Mouse (Mus musculus) limb, embryonic 12.5 days (tissue): ENCODE measurements at regions not wholly inside any gene's neighbourhood (a gene's known extent, or its start where the extent isn't known, plus 50 kb on each side); places are given as distances from the start of the nearest gene placed in this dataset.
A peak's percentile ranks its signal among the peaks of the same experiment; 100 is the strongest.

Source experiments
- ATAC-seq: fragments of 200-750 bp; cut with Nextera tagmentation; 2 replicates; pipeline ENCODE4 v1.8.0; 2017; ENCODE audit warnings: low read depth, moderate TSS enrichment; ENCODE audit not compliant: insufficient number of reproducible peaks, insufficient read depth, low FRiP score, low TSS enrichment
- H3K27ac ChIP-seq: fragments of 300-500 bp; sonication (generic); 2 replicates; pipeline ENCODE4 v1.5.1; 2016; ENCODE audit warnings: mild to moderate bottlenecking, moderate library complexity
- H3K27me3 ChIP-seq: fragments of 300-500 bp; sonication (generic); 2 replicates; pipeline ENCODE4 v1.6.1; 2016; ENCODE audit warnings: mild to moderate bottlenecking, moderate library complexity
- H3K36me3 ChIP-seq: fragments of 300-500 bp; sonication (generic); 2 replicates; pipeline ENCODE4 v1.6.1; 2016; ENCODE audit warnings: mild to moderate bottlenecking, moderate library complexity
- H3K4me1 ChIP-seq: fragments of 300-500 bp; sonication (generic); replicated peaks from 2 replicates; pipeline ENCODE4 v1.6.1; 2016
- H3K4me2 ChIP-seq: fragments of 300-500 bp; sonication (generic); 2 replicates; pipeline ENCODE4 v1.6.1; 2016; ENCODE audit warnings: mild to moderate bottlenecking, moderate library complexity
- H3K4me3 ChIP-seq: fragments of 300-500 bp; sonication (generic); replicated peaks from 2 replicates; pipeline ENCODE4 v1.5.1; 2016; ENCODE audit warnings: mild to moderate bottlenecking
- H3K9ac ChIP-seq: fragments of 300-500 bp; sonication (generic); replicated peaks from 2 replicates; pipeline ENCODE4 v1.6.1; 2016; ENCODE audit warnings: mild to moderate bottlenecking, moderate library complexity
- H3K9me3 ChIP-seq: fragments of 300-500 bp; sonication (generic); 2 replicates; pipeline ENCODE4 v1.6.1; 2016; ENCODE audit warnings: mild to moderate bottlenecking, moderate library complexity
- WGBS: fragments of 180-500 bp; shearing (Covaris S2); methylation state at CpG from one replicate; pipeline ENCODE4 v1.1.7; 2016; 5-methylcytosine and 5-hydroxymethylcytosine counted together

GRCm38 (mm10) chr1:120963477-120964178 lies 361.4 kb downstream of the En1 start:
- ATAC-seq, result peak; percentile 73; the same call in 1 of the 2 replicates
- no peaks in the 10 kb centered on the region for H3K36me3 ChIP-seq
- H3K9me3 ChIP-seq, result no peaks in the 10 kb centered on the region
- H3K9ac ChIP-seq, result no peak overlapping the region
- H3K4me2 ChIP-seq, result peak overlapping the region; percentile 57
- H3K27ac ChIP-seq, result no peak overlapping the region
- H3K27me3 ChIP-seq, result peaks cover 39% of the 10 kb centered on the region
- peaks cover 14% of the 10 kb centered on the region for H3K4me1 ChIP-seq
- peak overlapping the region; percentile 28 for H3K4me3 ChIP-seq
- 30% methylated on average over 14 of the region's 14 CpGs for WGBS

- Histone ChIP-seq H3K36me3 (no peaks in the 10 kb centered on the region), H3K27ac (no peak overlapping the region), H3K4me1 (peaks cover 14% of the 10 kb centered on the region), H3K27me3 (peaks cover 44% of the 10 kb centered on the region), H3K4me3 (peak overlapping the region; percentile 28), H3K9me3 (no peaks in the 10 kb centered on the region), H3K9ac (no peak overlapping the region), H3K4me2 (peak overlapping the region; percentile 57)
- no peak for ATAC-seq
- WGBS, result 45% methylated on average over 17 of the region's 17 CpGs
Measured at GRCm38 (mm10) chr1:120964179-120964517, 361.9 kb downstream of the En1 start.

GRCm38 (mm10) chr1:120966132-120966531 lies 363.9 kb downstream of the En1 start:
- no peak overlapping the region for H3K4me2 ChIP-seq
- 59% methylated on average over 3 of the region's 3 CpGs for WGBS
- H3K4me3 ChIP-seq, result no peak overlapping the region
- no peak for ATAC-seq
- no peak overlapping the region for H3K27ac ChIP-seq
- H3K36me3 ChIP-seq, result no peaks in the 10 kb centered on the region
- peaks cover 14% of the 10 kb centered on the region for H3K4me1 ChIP-seq
- H3K9ac ChIP-seq, result no peak overlapping the region
- H3K27me3 ChIP-seq, result peaks cover 33% of the 10 kb centered on the region
- H3K9me3 ChIP-seq, result no peaks in the 10 kb centered on the region

- Histone ChIP-seq H3K27ac (no peak overlapping the region), H3K9ac (no peak overlapping the region), H3K4me1 (no peaks in the 10 kb centered on the region; the same call in 1 of the 2 replicates), H3K27me3 (no peaks in the 10 kb centered on the region; the same call in 1 of the 2 replicates), H3K9me3 (no peaks in the 10 kb centered on the region), H3K4me2 (no peak overlapping the region), H3K4me3 (no peak overlapping the region), H3K36me3 (no peaks in the 10 kb centered on the region)
- WGBS, result 81% methylated on average over 1 of the region's 1 CpGs
- ATAC-seq, result no peak
Measured at GRCm38 (mm10) chr1:120974661-120975060, 357.7 kb downstream of the Insig2 start.

GRCm38 (mm10) chr1:121004535-121004934 lies 327.9 kb downstream of the Insig2 start:
- no peak overlapping the region for H3K9ac ChIP-seq
- H3K4me1 ChIP-seq, result peaks cover 25% of the 10 kb centered on the region
- ATAC-seq, result no peak
- H3K4me2 ChIP-seq, result no peak overlapping the region
- no peak overlapping the region for H3K4me3 ChIP-seq
- 90% methylated on average over 7 of the region's 7 CpGs for WGBS
- no peak overlapping the region for H3K27ac ChIP-seq
- peaks cover 7% of the 10 kb centered on the region; the same call in 1 of the 2 replicates for H3K9me3 ChIP-seq
- H3K27me3 ChIP-seq, result peaks cover 3% of the 10 kb centered on the region; the same call in 1 of the 2 replicates
- H3K36me3 ChIP-seq, result no peaks in the 10 kb centered on the region

GRCm38 (mm10) chr1:121005198-121005597 lies 327.2 kb downstream of the Insig2 start:
- no peak overlapping the region for H3K4me3 ChIP-seq
- no peaks in the 10 kb centered on the region for H3K36me3 ChIP-seq
- no peak overlapping the region for H3K27ac ChIP-seq
- WGBS, result 10% methylated on average over 3 of the region's 3 CpGs
- no peak overlapping the region for H3K9ac ChIP-seq
- H3K4me2 ChIP-seq, result no peak overlapping the region
- peaks cover 25% of the 10 kb centered on the region for H3K4me1 ChIP-seq
- H3K9me3 ChIP-seq, result peaks cover 7% of the 10 kb centered on the region; the same call in 1 of the 2 replicates
- peak; percentile 61; the same call in 1 of the 2 replicates for ATAC-seq
- peaks cover 3% of the 10 kb centered on the region; the same call in 1 of the 2 replicates for H3K27me3 ChIP-seq

- no peaks in the 10 kb centered on the region for H3K36me3 ChIP-seq
- no peak overlapping the region for H3K4me2 ChIP-seq
- H3K9me3 ChIP-seq, result peaks cover 7% of the 10 kb centered on the region; the same call in 1 of the 2 replicates
- no peak overlapping the region for H3K4me3 ChIP-seq
- no peak overlapping the region for H3K9ac ChIP-seq
- no peak overlapping the region for H3K27ac ChIP-seq
- H3K27me3 ChIP-seq, result no peaks in the 10 kb centered on the region
- 0 out of 2 replicates have a peak, but pooled peaks cover 2% of the 10 kb centered on the region for H3K4me1 ChIP-seq
- no peak for ATAC-seq
Measured at GRCm38 (mm10) chr1:121012126-121012525, 320.3 kb downstream of the Insig2 start.

- Histone ChIP-seq H3K9me3 (peaks cover 5% of the 10 kb centered on the region; the same call in 1 of the 2 replicates), H3K27me3 (no peaks in the 10 kb centered on the region), H3K27ac (no peak overlapping the region), H3K4me2 (no peak overlapping the region), H3K4me1 (no peaks in the 10 kb centered on the region), H3K9ac (no peak overlapping the region), H3K4me3 (no peak overlapping the region), H3K36me3 (no peaks in the 10 kb centered on the region)
- ATAC-seq, result no peak
- WGBS, result 50% methylated on average over 12 of the region's 12 CpGs
Measured at GRCm38 (mm10) chr1:121013839-121014503, 318.4 kb downstream of the Insig2 start.

GRCm38 (mm10) chr1:121029375-121029774 lies 303.0 kb downstream of the Insig2 start:
- Histone ChIP-seq H3K27me3 (no peaks in the 10 kb centered on the region), H3K9ac (no peak overlapping the region), H3K4me2 (no peak overlapping the region), H3K4me1 (no peaks in the 10 kb centered on the region), H3K27ac (no peak overlapping the region), H3K4me3 (no peak overlapping the region), H3K36me3 (no peaks in the 10 kb centered on the region), H3K9me3 (no peaks in the 10 kb centered on the region)
- no peak for ATAC-seq
- WGBS, result 91% methylated on average over 2 of the region's 2 CpGs

- Histone ChIP-seq H3K4me2 (no peak overlapping the region), H3K36me3 (no peaks in the 10 kb centered on the region), H3K4me3 (no peak overlapping the region), H3K9me3 (no peaks in the 10 kb centered on the region), H3K27ac (no peak overlapping the region), H3K9ac (no peak overlapping the region), H3K4me1 (no peaks in the 10 kb centered on the region), H3K27me3 (no peaks in the 10 kb centered on the region)
- ATAC-seq, result no peak
- 78% methylated on average over 10 of the region's 10 CpGs for WGBS
Measured at GRCm38 (mm10) chr1:121034761-121035393, 297.5 kb downstream of the Insig2 start.

GRCm38 (mm10) chr1:121046581-121046980 lies 285.8 kb downstream of the Insig2 start:
- H3K27ac ChIP-seq, result no peak overlapping the region
- H3K9ac ChIP-seq, result no peak overlapping the region
- H3K27me3 ChIP-seq, result peaks cover 11% of the 10 kb centered on the region
- H3K4me1 ChIP-seq, result peaks cover 13% of the 10 kb centered on the region
- H3K4me3 ChIP-seq, result no peak overlapping the region
- no peaks in the 10 kb centered on the region for H3K36me3 ChIP-seq
- WGBS, result 60% methylated on average over 6 of the region's 6 CpGs
- H3K4me2 ChIP-seq, result no peak overlapping the region
- H3K9me3 ChIP-seq, result no peaks in the 10 kb centered on the region
- ATAC-seq, result no peak
